Mouse (Mus musculus) neural tube, embryonic 14.5 days (tissue): ENCODE measurements around the gene Ddost. TPM values are rescaled to one million over a fixed set of nuclear protein-coding genes. Genes with fewer than 3 reads are reported as not detected.

ENCODE experiments used
- ATAC-seq: fragments of 200-750 bp; cut with Nextera tagmentation; 2 replicates; pipeline ENCODE4 v1.8.0; 2017; ENCODE audit warnings: low read depth, mild to moderate bottlenecking, moderate TSS enrichment, moderate library complexity
- H3K27ac ChIP-seq: fragments of 300-500 bp; sonication (generic); 2 replicates; pipeline ENCODE4 v1.5.1; 2014; ENCODE audit warnings: low read depth, mild to moderate bottlenecking, control low read depth, low read length, moderate library complexity, mixed read lengths
- H3K27me3 ChIP-seq: fragments of 300-500 bp; sonication (generic); 2 replicates; pipeline ENCODE4 v1.6.1; 2014; ENCODE audit warnings: low read length; ENCODE audit not compliant: control insufficient read depth, insufficient read depth
- H3K36me3 ChIP-seq: fragments of 300-500 bp; sonication (generic); 2 replicates; pipeline ENCODE4 v1.6.1; 2014; ENCODE audit warnings: low read length, mixed read lengths; ENCODE audit not compliant: control insufficient read depth, insufficient read depth
- H3K4me1 ChIP-seq: fragments of 300-500 bp; sonication (generic); 2 replicates; pipeline ENCODE4 v1.6.1; 2014; ENCODE audit warnings: low read length; ENCODE audit not compliant: control insufficient read depth, insufficient read depth
- H3K4me2 ChIP-seq: fragments of 300-500 bp; sonication (generic); 2 replicates; pipeline ENCODE4 v1.6.1; 2014; ENCODE audit warnings: mild to moderate bottlenecking, low read depth, low read length, control low read depth
- H3K4me3 ChIP-seq: fragments of 300-500 bp; sonication (generic); 2 replicates; pipeline ENCODE4 v1.5.1; 2014; ENCODE audit warnings: low read depth, low read length, control low read depth, mixed read lengths
- H3K9ac ChIP-seq: fragments of 300-500 bp; sonication (generic); replicated peaks from 2 replicates; pipeline ENCODE4 v1.6.1; 2014; ENCODE audit warnings: low read depth, mild to moderate bottlenecking, control low read depth, low read length, mixed read lengths
- H3K9me3 ChIP-seq: fragments of 300-500 bp; sonication (generic); 2 replicates; pipeline ENCODE4 v1.6.1; 2016; ENCODE audit warnings: low read length; ENCODE audit not compliant: control insufficient read depth
- WGBS: fragments of 180-500 bp; shearing (Covaris S2); extraction: QIAGEN DNeasy Blood & Tissue Kit; methylation state at CpG from one replicate; pipeline ENCODE4 v1.1.7; 2014; 5-methylcytosine and 5-hydroxymethylcytosine counted together
- polyA plus RNA-seq: library from polyadenylated mRNA; unstranded; fragments of >200 nt; fragmentation: Nextera tagmentation; extraction: Ambion mirVana; gene quantifications from 2 replicates; pipeline ENCODE4 v1.2.1, GENCODE M21; 2014

Gene Ddost
- polyA plus RNA-seq, 1 experiment from 2014 or later: 190 TPM

DNA sequence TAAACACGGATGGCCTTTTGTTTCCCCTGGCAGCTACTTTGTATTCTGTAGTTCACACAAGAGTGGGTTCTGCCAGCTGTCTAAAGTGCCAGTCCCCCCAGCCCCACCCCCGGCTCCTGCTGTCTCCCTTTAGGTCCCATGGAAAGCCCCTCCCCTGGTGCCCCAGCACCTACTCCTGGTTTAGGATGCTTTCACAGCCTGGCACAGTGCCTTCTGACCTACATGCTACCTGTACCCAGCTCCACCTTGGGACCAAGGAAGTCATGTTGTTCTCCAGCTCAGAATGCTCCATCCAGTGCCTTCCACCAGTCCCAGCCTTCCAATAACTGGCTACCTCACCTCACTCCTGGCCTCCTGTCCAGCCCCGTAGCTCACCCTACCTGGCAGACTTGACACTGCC is 2.5 kb downstream of the Ddost start:
- Histone ChIP-seq H3K4me2 (no peak overlapping the region), H3K4me1 (peaks cover 16% of the 10 kb centered on the region), H3K9ac (no peak overlapping the region), H3K27me3 (no peaks in the 10 kb centered on the region), H3K9me3 (no peaks in the 10 kb centered on the region), H3K4me3 (no peak overlapping the region), H3K27ac (no peak overlapping the region), H3K36me3 (peaks cover 22% of the 10 kb centered on the region)
- 72% methylated on average over 3 of the region's 3 CpGs for WGBS
- ATAC-seq: no peak

DNA sequence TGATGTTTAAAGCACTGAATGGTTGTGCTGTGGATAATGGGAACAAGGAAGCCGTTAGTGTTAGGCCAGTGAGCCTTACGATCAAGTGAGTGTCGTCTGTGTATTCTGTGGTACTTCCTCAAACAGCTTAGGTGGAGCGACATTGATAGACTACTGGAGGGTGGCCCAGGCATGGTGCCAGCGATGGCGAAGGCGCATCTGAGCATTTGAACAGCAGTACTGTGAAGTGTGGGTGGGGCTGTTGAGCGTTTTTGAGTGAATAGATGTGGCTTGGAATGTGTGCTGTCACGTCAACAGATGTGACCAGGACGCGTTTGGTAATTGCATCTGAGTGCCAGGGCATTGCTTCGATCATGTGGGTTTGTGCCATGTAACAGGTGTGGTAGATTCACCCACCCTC is 3.2 kb downstream of the Ddost start:
- Histone ChIP-seq H3K4me3 (no peak overlapping the region), H3K9ac (no peak overlapping the region), H3K36me3 (peaks cover 29% of the 10 kb centered on the region), H3K27ac (no peak overlapping the region), H3K4me2 (no peak overlapping the region), H3K4me1 (peaks cover 16% of the 10 kb centered on the region), H3K9me3 (no peaks in the 10 kb centered on the region), H3K27me3 (no peaks in the 10 kb centered on the region)
- ATAC-seq: no peak
- 88% methylated on average over 12 of the region's 12 CpGs for WGBS

DNA sequence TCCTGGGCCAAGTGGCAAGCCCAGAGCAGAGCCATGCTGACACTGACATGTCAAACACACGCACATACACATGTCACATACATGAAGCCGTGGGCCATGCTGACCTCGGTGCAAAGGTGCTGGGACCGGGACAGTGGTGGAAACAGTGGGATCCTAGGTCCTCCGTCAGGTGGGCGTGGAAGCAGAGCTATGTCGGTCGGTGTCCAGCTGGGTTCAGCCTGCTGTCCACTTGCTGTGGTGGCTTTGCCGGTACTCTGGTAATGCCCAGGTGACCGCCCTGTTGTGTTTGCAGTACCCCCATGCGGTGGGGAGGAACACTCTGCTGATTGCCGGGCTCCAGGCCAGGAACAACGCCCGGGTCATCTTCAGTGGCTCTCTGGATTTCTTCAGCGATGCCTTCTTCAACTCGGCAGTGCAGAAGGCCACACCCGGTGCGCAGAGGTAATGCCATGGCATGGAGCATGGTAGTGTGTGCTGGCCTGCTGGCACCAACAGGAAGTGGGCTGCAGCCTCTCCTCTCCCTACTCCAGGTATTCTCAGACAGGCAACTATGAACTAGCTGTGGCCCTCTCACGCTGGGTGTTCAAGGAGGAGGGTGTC is 5.9 kb downstream of the Ddost start:
- no peak overlapping the region for H3K27ac ChIP-seq
- no peak overlapping the region for H3K4me3 ChIP-seq
- ATAC-seq: no peak
- H3K9ac ChIP-seq: no peak overlapping the region
- peaks cover 5% of the 10 kb centered on the region for H3K4me1 ChIP-seq
- WGBS: 96% methylated on average over 19 of the region's 19 CpGs
- no peak overlapping the region for H3K4me2 ChIP-seq
- peaks cover 54% of the 10 kb centered on the region for H3K36me3 ChIP-seq
- no peaks in the 10 kb centered on the region for H3K27me3 ChIP-seq
- H3K9me3 ChIP-seq: no peaks in the 10 kb centered on the region

DNA sequence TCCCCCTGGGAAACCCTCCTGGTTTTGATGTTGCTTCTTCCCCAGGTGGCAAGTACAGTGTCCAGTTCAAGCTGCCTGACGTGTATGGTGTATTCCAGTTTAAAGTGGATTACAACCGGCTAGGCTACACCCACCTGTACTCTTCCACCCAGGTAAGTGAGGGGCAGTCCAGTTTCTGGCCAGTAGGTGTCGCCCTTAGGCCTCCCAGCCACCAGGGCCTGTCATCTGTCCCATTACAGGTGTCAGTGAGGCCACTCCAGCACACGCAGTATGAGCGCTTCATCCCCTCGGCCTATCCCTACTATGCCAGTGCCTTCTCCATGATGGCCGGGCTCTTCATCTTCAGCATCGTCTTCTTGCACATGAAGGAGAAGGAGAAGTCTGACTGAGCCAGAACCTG is 7.1 kb downstream of the Ddost start:
- Histone ChIP-seq H3K9me3 (no peaks in the 10 kb centered on the region), H3K27me3 (no peaks in the 10 kb centered on the region), H3K4me2 (no peak overlapping the region), H3K4me1 (no peaks in the 10 kb centered on the region), H3K27ac (no peak overlapping the region), H3K4me3 (no peak overlapping the region), H3K9ac (no peak overlapping the region), H3K36me3 (peaks cover 54% of the 10 kb centered on the region)
- ATAC-seq: peak; percentile 52; the same call in 1 of the 2 replicates
- WGBS: 69% methylated on average over 8 of the region's 8 CpGs

DNA sequence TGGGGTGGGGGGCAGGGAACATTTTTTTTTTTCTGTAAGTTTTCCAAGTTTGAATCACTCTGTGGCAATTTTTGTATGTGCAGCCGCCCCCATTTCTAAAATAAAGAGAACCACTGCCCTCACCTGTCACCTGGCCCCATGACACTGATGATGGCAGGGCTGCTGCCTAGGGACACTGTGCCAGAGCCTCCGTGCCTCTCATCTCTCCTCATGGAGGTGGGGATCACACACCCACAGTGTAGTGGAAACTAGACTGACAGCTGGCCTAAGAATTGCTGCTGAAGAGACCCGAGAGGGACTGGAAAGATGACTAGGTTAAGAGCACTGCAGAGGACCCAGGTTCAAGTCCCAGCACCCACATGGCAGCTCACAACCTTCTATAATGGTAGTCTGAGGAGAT is 7.6 kb downstream of the Ddost start:
- H3K9ac ChIP-seq: no peak overlapping the region
- H3K27me3 ChIP-seq: no peaks in the 10 kb centered on the region
- no peak overlapping the region for H3K4me2 ChIP-seq
- H3K9me3 ChIP-seq: no peaks in the 10 kb centered on the region
- ATAC-seq: no peak
- H3K4me1 ChIP-seq: no peaks in the 10 kb centered on the region
- 93% methylated on average over 3 of the region's 3 CpGs for WGBS
- no peak overlapping the region for H3K27ac ChIP-seq
- no peak overlapping the region for H3K4me3 ChIP-seq
- peaks cover 57% of the 10 kb centered on the region for H3K36me3 ChIP-seq

DNA sequence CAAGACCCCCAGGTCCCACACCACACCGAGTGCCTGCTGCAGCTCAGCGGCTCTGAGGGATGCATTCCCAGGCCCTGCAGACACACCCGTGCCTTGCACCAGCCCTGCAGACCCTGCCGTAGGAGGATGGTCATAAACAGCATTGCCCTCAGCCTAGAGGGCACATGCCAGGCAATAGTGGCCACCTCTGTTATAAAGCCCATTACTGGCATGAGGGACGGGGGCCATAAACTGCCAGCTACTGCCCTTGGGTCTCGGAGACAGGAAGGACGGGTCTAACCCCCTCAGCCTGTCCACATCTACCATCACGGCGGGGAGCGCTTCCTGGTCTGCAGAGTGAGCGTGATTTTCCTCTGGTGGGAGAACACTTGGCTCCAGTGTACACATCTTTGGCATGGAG is 8.5 kb downstream of the Ddost start:
- Histone ChIP-seq H3K4me3 (no peak overlapping the region), H3K27me3 (no peaks in the 10 kb centered on the region), H3K4me1 (no peaks in the 10 kb centered on the region), H3K9ac (no peak overlapping the region), H3K9me3 (no peaks in the 10 kb centered on the region), H3K27ac (no peak overlapping the region), H3K36me3 (peaks cover 63% of the 10 kb centered on the region), H3K4me2 (no peak overlapping the region)
- WGBS: 86% methylated on average over 11 of the region's 11 CpGs
- ATAC-seq: no peak

DNA sequence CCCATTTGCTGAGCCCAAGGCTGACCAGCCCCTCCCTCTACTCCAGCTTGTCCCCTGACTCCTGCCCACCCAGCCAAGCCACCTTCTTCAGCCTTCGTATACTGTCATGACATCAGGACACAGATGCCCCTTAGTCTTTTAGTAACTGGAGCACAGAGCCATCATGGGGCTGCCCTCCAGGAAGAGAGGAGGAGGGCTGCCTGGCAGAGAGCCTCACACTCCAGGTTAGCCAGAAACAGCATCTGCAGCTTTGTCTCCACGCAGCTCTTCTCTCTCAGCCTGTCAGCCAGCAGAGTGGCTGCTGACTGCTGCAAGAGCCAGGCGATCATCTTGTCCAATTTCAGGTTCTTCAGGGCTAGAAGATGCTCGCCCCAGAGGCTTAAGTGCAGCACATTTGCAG is 9.3 kb downstream of the Ddost start:
- Histone ChIP-seq H3K36me3 (peaks cover 63% of the 10 kb centered on the region), H3K27me3 (no peaks in the 10 kb centered on the region), H3K9ac (no peak overlapping the region), H3K4me1 (no peaks in the 10 kb centered on the region), H3K9me3 (no peaks in the 10 kb centered on the region), H3K27ac (no peak overlapping the region), H3K4me3 (no peak overlapping the region), H3K4me2 (no peak overlapping the region)
- ATAC-seq: no peak
- 92% methylated on average over 4 of the region's 4 CpGs for WGBS

DNA sequence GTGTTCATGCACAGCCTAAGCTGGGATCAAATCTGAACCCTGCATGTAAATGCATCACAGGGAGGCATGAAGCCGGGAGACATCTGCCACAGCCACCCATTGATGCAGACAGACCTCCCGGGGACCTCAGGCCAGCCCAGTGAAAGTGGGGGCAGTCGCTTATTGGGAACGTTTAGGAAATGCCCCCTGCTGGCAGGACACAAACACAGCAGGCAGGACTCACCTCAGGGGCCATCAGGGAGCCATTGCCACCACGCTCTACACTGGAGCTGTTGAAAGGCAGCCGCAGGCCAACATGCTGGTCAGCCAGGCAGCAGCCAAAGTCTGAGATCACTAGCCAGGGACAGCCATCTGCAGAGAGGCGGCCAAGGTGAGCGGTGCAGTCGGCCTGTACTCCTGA is 11.3 kb downstream of the Ddost start:
- Histone ChIP-seq H3K9ac (no peak overlapping the region), H3K4me1 (no peaks in the 10 kb centered on the region), H3K4me2 (no peak overlapping the region), H3K27ac (no peak overlapping the region), H3K4me3 (no peak overlapping the region), H3K36me3 (peaks cover 46% of the 10 kb centered on the region; the same call in 1 of the 2 replicates), H3K9me3 (no peaks in the 10 kb centered on the region), H3K27me3 (no peaks in the 10 kb centered on the region)
- WGBS: 70% methylated on average over 9 of the region's 9 CpGs
- no peak for ATAC-seq

DNA sequence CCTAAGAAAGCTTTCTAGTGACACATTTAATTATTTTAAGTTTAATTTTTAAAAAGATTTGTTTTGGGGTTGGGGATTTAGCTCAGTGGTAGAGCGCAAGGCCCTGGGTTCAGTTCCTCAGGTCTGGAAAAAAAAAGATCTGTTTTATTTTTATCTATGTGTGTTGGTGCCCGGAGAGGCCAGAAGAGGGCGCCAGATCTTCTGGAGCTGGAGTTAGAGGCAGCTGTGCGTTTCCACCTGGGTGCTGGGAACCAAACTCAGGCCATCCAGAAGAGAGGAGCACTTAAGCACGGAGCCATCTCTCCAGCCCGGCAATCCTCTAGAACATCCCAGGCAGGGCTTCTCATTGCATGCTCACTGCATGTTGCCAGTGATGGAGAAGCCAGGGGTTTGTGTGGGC is 11.8 kb downstream of the Ddost start:
- no peak overlapping the region for H3K4me3 ChIP-seq
- H3K4me2 ChIP-seq: no peak overlapping the region
- peaks cover 44% of the 10 kb centered on the region; the same call in 1 of the 2 replicates for H3K36me3 ChIP-seq
- H3K27me3 ChIP-seq: no peaks in the 10 kb centered on the region
- H3K9ac ChIP-seq: no peak overlapping the region
- WGBS: 88% methylated on average over 6 of the region's 6 CpGs
- no peaks in the 10 kb centered on the region for H3K9me3 ChIP-seq
- no peaks in the 10 kb centered on the region for H3K4me1 ChIP-seq
- no peak overlapping the region for H3K27ac ChIP-seq
- no peak for ATAC-seq
